Mouse (Mus musculus) erythroblast, embryonic 14.5 days (primary cell): ENCODE data around the gene Acp7.

Source experiments
- GATA1 ChIP-seq: IDR thresholded peaks from 2 replicates; pipeline ENCODE4 v1.6.1; 2012; ENCODE audit warnings: low read length, inconsistent platforms, mixed read lengths
- TAL1 ChIP-seq: IDR thresholded peaks from 3 replicates; pipeline ENCODE4 v1.6.1; 2012; ENCODE audit warnings: low read length, inconsistent platforms, mixed read lengths

- TF ChIP-seq TAL1 (no peak), GATA1 (no peak)
These were observed 33.9 kb downstream of the Acp7 start for GRCm38 (mm10) chr7:28597277-28597570.
